Mouse (Mus musculus) midbrain, embryonic 14.5 days (tissue): ENCODE results near the gene 9130230L23Rik. TPM values are rescaled to one million over a fixed set of nuclear protein-coding genes. Genes with fewer than 3 reads are reported as not detected.

Source experiments
- ATAC-seq: fragments of 200-750 bp; cut with Nextera tagmentation; 2 replicates; pipeline ENCODE4 v1.8.0; 2017; ENCODE audit warnings: moderate number of reproducible peaks, moderate library complexity; ENCODE audit not compliant: low FRiP score, low TSS enrichment
- DNase-seq: peaks from one replicate; pipeline ENCODE4 v3.0.0-alpha.2; 2015
- H3K27ac ChIP-seq: fragments of 300-500 bp; sonication (generic); replicated peaks from 2 replicates; pipeline ENCODE4 v1.5.1; 2014; ENCODE audit warnings: mild to moderate bottlenecking, low read depth, low read length, moderate library complexity
- H3K27me3 ChIP-seq: fragments of 300-500 bp; sonication (generic); 2 replicates; pipeline ENCODE4 v1.6.1; 2014; ENCODE audit warnings: low read length, control low read depth, mixed read lengths; ENCODE audit not compliant: control insufficient read depth, insufficient read depth
- H3K36me3 ChIP-seq: fragments of 300-500 bp; sonication (generic); 2 replicates; pipeline ENCODE4 v1.6.1; 2014; ENCODE audit warnings: low read length, control low read depth; ENCODE audit not compliant: control insufficient read depth, insufficient read depth
- H3K4me1 ChIP-seq: fragments of 300-500 bp; sonication (generic); 2 replicates; pipeline ENCODE4 v1.6.1; 2014; ENCODE audit warnings: mild to moderate bottlenecking, antibody characterized with exemption, low read length, control low read depth; ENCODE audit not compliant: control insufficient read depth, insufficient read depth
- H3K4me2 ChIP-seq: fragments of 300-500 bp; sonication (generic); 2 replicates; pipeline ENCODE4 v1.6.1; 2014; ENCODE audit warnings: mild to moderate bottlenecking, low read length, moderate library complexity
- H3K4me3 ChIP-seq: fragments of 300-500 bp; sonication (generic); replicated peaks from 2 replicates; pipeline ENCODE4 v1.5.1; 2014; ENCODE audit warnings: low read depth, low read length
- H3K9ac ChIP-seq: fragments of 300-500 bp; sonication (generic); replicated peaks from 2 replicates; pipeline ENCODE4 v1.6.1; 2014; ENCODE audit warnings: mild to moderate bottlenecking, low read length, moderate library complexity
- H3K9me3 ChIP-seq: fragments of 300-500 bp; sonication (generic); 2 replicates; pipeline ENCODE4 v1.6.1; 2016; ENCODE audit warnings: low read length, control low read depth, mixed read lengths; ENCODE audit not compliant: control insufficient read depth
- WGBS: fragments of 180-500 bp; shearing (Covaris S2); extraction: QIAGEN DNeasy Blood & Tissue Kit; methylation state at CpG from one replicate; pipeline ENCODE4 v1.1.7; 2014; 5-methylcytosine and 5-hydroxymethylcytosine counted together
- polyA plus RNA-seq: library from polyadenylated mRNA; unstranded; fragments of >200 nt; fragmentation: Nextera tagmentation; extraction: Ambion mirVana; gene quantifications from 2 replicates; pipeline ENCODE4 v1.2.1, GENCODE M21; 2014

The 9130230L23Rik gene
- polyA plus RNA-seq, result not detected in 2 replicates

DNA sequence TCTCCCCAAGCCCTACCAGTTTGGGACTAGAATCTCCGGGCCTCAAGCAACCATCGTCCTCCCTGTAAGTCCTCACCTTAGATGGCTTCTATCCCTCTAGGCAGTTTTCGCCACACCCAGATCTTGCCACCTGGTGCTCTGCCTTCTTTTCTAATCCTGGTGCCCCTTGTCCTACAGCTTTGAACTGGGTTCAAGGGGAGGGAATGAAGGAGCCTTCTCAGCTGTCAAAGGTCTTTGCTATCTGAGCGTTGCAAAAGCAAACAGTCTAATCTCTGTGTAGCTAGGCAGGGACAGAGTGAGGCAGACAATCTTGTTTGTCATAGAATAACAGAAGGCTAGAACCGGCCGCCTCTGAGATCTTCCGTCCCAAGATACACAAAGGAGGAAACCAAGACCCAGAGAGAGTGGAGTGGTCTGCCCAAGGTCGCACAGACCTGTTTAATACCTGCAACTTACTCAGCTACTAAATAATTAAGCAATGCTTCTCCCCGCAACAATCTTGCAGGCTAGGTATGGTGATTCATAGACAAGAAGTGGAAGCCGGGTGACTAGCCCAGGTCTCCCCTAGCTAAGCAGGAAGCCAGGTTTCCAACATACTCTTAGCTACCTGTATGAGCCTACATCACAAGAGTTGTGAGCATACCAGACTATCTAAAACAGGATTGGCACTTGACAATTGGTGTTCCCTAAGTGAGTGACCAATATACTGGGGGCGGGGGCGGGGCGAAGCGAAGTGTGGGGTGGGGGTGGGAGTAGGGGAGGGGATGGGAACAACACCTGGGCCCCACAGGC is at the start of gene 9130230L23Rik:
Gene 9130230L23Rik, minus strand, starts transcription at position 152 of the 792 bp plus-strand sequence.
- H3K9ac ChIP-seq, result no peak within 1 kb of the TSS
- H3K4me2 ChIP-seq, result no peak within 1 kb of the TSS
- no peaks in the 10 kb centered on the region for H3K9me3 ChIP-seq
- H3K27me3 ChIP-seq, result no peaks in the 10 kb centered on the region
- no peak within 1 kb of the TSS for H3K4me3 ChIP-seq
- H3K27ac ChIP-seq, result no peak within 1 kb of the TSS
- DNase-seq (no peak), ATAC-seq (no peak)
- 69% methylated on average over 14 of the region's 14 CpGs for WGBS
- no peaks in the 10 kb centered on the region for H3K36me3 ChIP-seq
- no peaks in the 10 kb centered on the region for H3K4me1 ChIP-seq

- H3K27ac ChIP-seq, result no peak overlapping the region
- WGBS, result 92% methylated on average over 20 of the region's 20 CpGs
- no peak overlapping the region for H3K4me2 ChIP-seq
- ATAC-seq (no peak), DNase-seq (no peak)
- H3K9ac ChIP-seq, result no peak overlapping the region
- H3K9me3 ChIP-seq, result no peaks in the 10 kb centered on the region
- H3K36me3 ChIP-seq, result no peaks in the 10 kb centered on the region
- H3K4me1 ChIP-seq, result no peaks in the 10 kb centered on the region
- H3K4me3 ChIP-seq, result no peak overlapping the region
- no peaks in the 10 kb centered on the region for H3K27me3 ChIP-seq
Measured at GRCm38 (mm10) chr5:66052777-66053548, 48.9 kb upstream of the 9130230L23Rik start.

GRCm38 (mm10) chr5:66050841-66051240 is 46.8 kb upstream of the 9130230L23Rik start:
- no peaks in the 10 kb centered on the region for H3K9me3 ChIP-seq
- DNase-seq, result no peak
- H3K36me3 ChIP-seq, result no peaks in the 10 kb centered on the region
- H3K4me3 ChIP-seq, result no peak overlapping the region
- no peaks in the 10 kb centered on the region for H3K27me3 ChIP-seq
- H3K4me2 ChIP-seq, result no peak overlapping the region
- H3K27ac ChIP-seq, result no peak overlapping the region
- WGBS, result 84% methylated on average over 5 of the region's 5 CpGs
- ATAC-seq, result no peak
- H3K9ac ChIP-seq, result no peak overlapping the region
- H3K4me1 ChIP-seq, result no peaks in the 10 kb centered on the region

GRCm38 (mm10) chr5:66046356-66046755 is 42.3 kb upstream of the 9130230L23Rik start:
- ATAC-seq (no peak), DNase-seq (no peak)
- H3K27me3 ChIP-seq, result no peaks in the 10 kb centered on the region
- no peaks in the 10 kb centered on the region for H3K4me1 ChIP-seq
- no peaks in the 10 kb centered on the region for H3K9me3 ChIP-seq
- no peak overlapping the region for H3K27ac ChIP-seq
- H3K9ac ChIP-seq, result no peak overlapping the region
- WGBS, result 92% methylated on average over 3 of the region's 3 CpGs
- no peaks in the 10 kb centered on the region for H3K36me3 ChIP-seq
- H3K4me3 ChIP-seq, result no peak overlapping the region
- H3K4me2 ChIP-seq, result no peak overlapping the region

GRCm38 (mm10) chr5:66043897-66044296 is 39.8 kb upstream of the 9130230L23Rik start:
- Histone ChIP-seq H3K9me3 (no peaks in the 10 kb centered on the region), H3K27me3 (no peaks in the 10 kb centered on the region), H3K9ac (no peak overlapping the region), H3K4me2 (no peak overlapping the region), H3K4me3 (no peak overlapping the region), H3K36me3 (no peaks in the 10 kb centered on the region), H3K27ac (no peak overlapping the region), H3K4me1 (no peaks in the 10 kb centered on the region)
- 87% methylated on average over 3 of the region's 3 CpGs for WGBS
- DNase-seq (no peak), ATAC-seq (no peak)

- no peak for DNase-seq
- Histone ChIP-seq H3K36me3 (no peaks in the 10 kb centered on the region), H3K4me2 (no peak overlapping the region), H3K9me3 (no peaks in the 10 kb centered on the region), H3K4me3 (no peak overlapping the region), H3K9ac (no peak overlapping the region), H3K27ac (no peak overlapping the region), H3K27me3 (no peaks in the 10 kb centered on the region), H3K4me1 (no peaks in the 10 kb centered on the region)
- ATAC-seq, result no peak
- WGBS, result 57% methylated on average over 10 of the region's 10 CpGs
Measured at GRCm38 (mm10) chr5:66042651-66043340, 38.7 kb upstream of the 9130230L23Rik start.

DNA sequence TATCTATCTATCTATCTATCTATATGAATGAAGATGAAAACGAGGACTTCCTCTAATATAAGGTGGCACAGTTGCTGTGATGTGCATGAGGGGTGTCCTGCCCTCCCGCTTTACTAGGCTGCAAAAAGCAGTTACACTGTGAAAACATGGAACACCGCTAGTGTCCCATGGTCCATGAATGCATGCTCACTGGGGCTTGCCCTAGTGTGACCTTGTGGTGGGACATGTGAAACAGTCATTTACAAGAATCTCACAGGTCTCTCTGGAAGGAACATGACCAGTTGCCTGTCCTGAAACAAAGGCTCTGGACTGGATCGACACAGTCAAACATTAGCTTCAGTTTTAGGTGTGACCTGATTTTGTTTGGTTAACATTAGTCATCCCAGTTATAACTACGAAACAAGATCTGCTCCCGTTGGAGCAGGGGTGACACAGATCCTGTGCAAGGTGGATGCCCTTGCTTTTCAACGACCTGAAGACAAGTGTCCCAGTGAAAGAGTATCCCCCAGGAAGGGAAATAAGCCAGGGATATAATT is 36.7 kb upstream of the 9130230L23Rik start:
- Histone ChIP-seq H3K27me3 (no peaks in the 10 kb centered on the region), H3K4me2 (no peak overlapping the region), H3K4me1 (no peaks in the 10 kb centered on the region), H3K9me3 (no peaks in the 10 kb centered on the region), H3K9ac (no peak overlapping the region), H3K4me3 (no peak overlapping the region), H3K27ac (no peak overlapping the region), H3K36me3 (no peaks in the 10 kb centered on the region)
- no peak for ATAC-seq
- no peak for DNase-seq
- WGBS, result 93% methylated on average over 7 of the region's 7 CpGs

DNA sequence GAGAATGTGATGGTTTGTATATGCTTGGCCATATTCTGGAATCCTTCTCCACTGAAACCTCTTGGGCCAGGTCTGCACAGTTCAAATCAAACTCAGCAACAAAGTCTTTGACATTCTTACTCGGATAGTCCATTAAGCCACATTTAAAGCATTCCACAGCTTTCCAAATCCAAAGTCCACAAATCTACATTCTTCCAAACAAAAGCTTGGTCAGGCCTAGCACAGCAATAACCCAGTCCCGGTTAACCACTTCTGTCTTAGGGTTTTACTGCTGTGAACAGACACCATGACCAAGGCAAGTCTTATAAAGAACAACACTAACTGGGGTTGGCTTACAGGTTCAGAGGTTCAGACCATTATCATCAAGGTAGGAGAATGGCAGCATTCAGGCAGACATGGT is 35.7 kb upstream of the 9130230L23Rik start:
- no peak for ATAC-seq
- no peak for DNase-seq
- Histone ChIP-seq H3K4me3 (no peak overlapping the region), H3K9me3 (no peaks in the 10 kb centered on the region), H3K36me3 (no peaks in the 10 kb centered on the region), H3K4me1 (no peaks in the 10 kb centered on the region), H3K27ac (no peak overlapping the region), H3K9ac (no peak overlapping the region), H3K4me2 (no peak overlapping the region), H3K27me3 (no peaks in the 10 kb centered on the region)
- WGBS, result 90% methylated on average over 2 of the region's 2 CpGs
